Mouse (Mus musculus): Measurements from ENCODE around the gene Gpr37. TPM values are rescaled to one million over a fixed set of nuclear protein-coding genes. Genes with fewer than 3 reads are reported as not detected.

Gpr37 gene
- total and polyA plus RNA-seq, 3 experiments = 0.10 TPM; not detected in 2

GRCm38 (mm10) chr6:25690284-25690605 is 284 bp downstream of the Gpr37 start:
- Histone ChIP-seq H3K79me2 (replicated peaks; ENCODE audit: control insufficient read depth, insufficient read depth, low read length) (no peaks in the 10 kb centered on the region), H3K27ac (no peak overlapping the region), H3K4me3 (peak overlapping the region; percentile 39; the same call in 1 of the 2 replicates), H3K4me1 (ENCODE audit: control insufficient read depth, insufficient read depth, low read length) (peaks cover 1% of the 10 kb centered on the region; the same call in 1 of the 2 replicates), H3K9ac (ENCODE audit: low read depth, low read length) (peak overlapping the region; percentile 32), H3K27me3 (ENCODE audit: control insufficient read depth, insufficient read depth, low read length) (peaks cover 3% of the 10 kb centered on the region), H3K36me3 (ENCODE audit: control insufficient read depth, insufficient read depth, low read length) (no peaks in the 10 kb centered on the region)
- TF ChIP-seq CTCF (IDR thresholded peaks at IDR 0.05) (no peak), EP300 (IDR thresholded peaks at IDR 0.05; ENCODE audit: insufficient read depth, low read depth, low read length) (no peak), POLR2A (IDR thresholded peaks at IDR 0.05; ENCODE audit: insufficient read depth, low read depth, low read length) (no peak)
- intact Hi-C loops (cut with DNase I) = no loop called here
- DNase-seq = peak in 1 of 2 experiments; percentile 18
- WGBS = 2% methylated on average over 5 of the region's 5 CpGs

- H3K27ac ChIP-seq = no peak overlapping the region
- no peaks in the 10 kb centered on the region for H3K36me3 ChIP-seq (ENCODE audit: control insufficient read depth, insufficient read depth, low read length)
- peak overlapping the region; percentile 39 for H3K4me3 ChIP-seq
- peaks cover 3% of the 10 kb centered on the region for H3K27me3 ChIP-seq (ENCODE audit: control insufficient read depth, insufficient read depth, low read length)
- WGBS = under 1% methylated on average over 43 of the region's 43 CpGs
- intact Hi-C loops (cut with DNase I) = no loop called here
- peak in 1 of 2 experiments; percentile 17 for DNase-seq
- no peaks in the 10 kb centered on the region for H3K79me2 ChIP-seq (replicated peaks; ENCODE audit: control insufficient read depth, insufficient read depth, low read length)
- TF ChIP-seq POLR2A (IDR thresholded peaks at IDR 0.05; ENCODE audit: insufficient read depth, low read depth, low read length) = no peak
- no peak for TF ChIP-seq EP300 (IDR thresholded peaks at IDR 0.05; ENCODE audit: insufficient read depth, low read depth, low read length)
- no peak for TF ChIP-seq CTCF (IDR thresholded peaks at IDR 0.05)
- H3K4me1 ChIP-seq (ENCODE audit: control insufficient read depth, insufficient read depth, low read length) = peaks cover 1% of the 10 kb centered on the region; the same call in 1 of the 2 replicates
- peak overlapping the region; percentile 32 for H3K9ac ChIP-seq (ENCODE audit: low read depth, low read length)
Observed at GRCm38 (mm10) chr6:25689520-25690283, 827 bp downstream of the Gpr37 start.

- intact Hi-C loops (cut with DNase I) = no loop called here
- H3K4me3 ChIP-seq = peak overlapping the region; percentile 39; the same call in 1 of the 2 replicates
- 1% methylated on average over 25 of the region's 25 CpGs for WGBS
- H3K27me3 ChIP-seq (ENCODE audit: control insufficient read depth, insufficient read depth, low read length) = peaks cover 3% of the 10 kb centered on the region
- H3K4me1 ChIP-seq (ENCODE audit: control insufficient read depth, insufficient read depth, low read length) = peaks cover 1% of the 10 kb centered on the region; the same call in 1 of the 2 replicates
- TF ChIP-seq EP300 (IDR thresholded peaks at IDR 0.05; ENCODE audit: insufficient read depth, low read depth, low read length) (no peak), POLR2A (IDR thresholded peaks at IDR 0.05; ENCODE audit: insufficient read depth, low read depth, low read length) (no peak)
- no peak overlapping the region for H3K9ac ChIP-seq (ENCODE audit: low read depth, low read length)
- DNase-seq = no peak
- no peaks in the 10 kb centered on the region for H3K36me3 ChIP-seq (ENCODE audit: control insufficient read depth, insufficient read depth, low read length)
- no peak overlapping the region for H3K27ac ChIP-seq
- no peaks in the 10 kb centered on the region for H3K79me2 ChIP-seq (replicated peaks; ENCODE audit: control insufficient read depth, insufficient read depth, low read length)
Observed at GRCm38 (mm10) chr6:25688927-25689519, 1.5 kb downstream of the Gpr37 start.

GRCm38 (mm10) chr6:25686760-25687200 is 3.7 kb downstream of the Gpr37 start:
- no peaks in the 10 kb centered on the region for H3K79me2 ChIP-seq (replicated peaks; ENCODE audit: control insufficient read depth, insufficient read depth, low read length)
- no peak overlapping the region for H3K27ac ChIP-seq
- WGBS = 42% methylated on average over 3 of the region's 3 CpGs
- TF ChIP-seq CTCF (IDR thresholded peaks at IDR 0.05) (no peak), EP300 (IDR thresholded peaks at IDR 0.05; ENCODE audit: insufficient read depth, low read depth, low read length) (no peak), POLR2A (IDR thresholded peaks at IDR 0.05; ENCODE audit: insufficient read depth, low read depth, low read length) (no peak)
- H3K27me3 ChIP-seq (ENCODE audit: control insufficient read depth, insufficient read depth, low read length) = peaks cover 3% of the 10 kb centered on the region
- no peaks in the 10 kb centered on the region for H3K36me3 ChIP-seq (ENCODE audit: control insufficient read depth, insufficient read depth, low read length)
- H3K9ac ChIP-seq (ENCODE audit: low read depth, low read length) = no peak overlapping the region
- DNase-seq = no peak
- intact Hi-C loops (cut with DNase I) = no loop called here
- H3K4me3 ChIP-seq = no peak overlapping the region
- H3K4me1 ChIP-seq (ENCODE audit: control insufficient read depth, insufficient read depth, low read length) = peaks cover 1% of the 10 kb centered on the region; the same call in 1 of the 2 replicates

GRCm38 (mm10) chr6:25684391-25684790 is 6.1 kb downstream of the Gpr37 start:
- intact Hi-C loops (cut with DNase I) = no loop called here
- Histone ChIP-seq H3K27ac (no peak overlapping the region), H3K27me3 (ENCODE audit: control insufficient read depth, insufficient read depth, low read length) (peaks cover 3% of the 10 kb centered on the region), H3K9ac (ENCODE audit: low read depth, low read length) (no peak overlapping the region), H3K36me3 (ENCODE audit: control insufficient read depth, insufficient read depth, low read length) (no peaks in the 10 kb centered on the region), H3K4me1 (ENCODE audit: control insufficient read depth, insufficient read depth, low read length) (peaks cover 1% of the 10 kb centered on the region; the same call in 1 of the 2 replicates), H3K4me3 (no peak overlapping the region), H3K79me2 (replicated peaks; ENCODE audit: control insufficient read depth, insufficient read depth, low read length) (no peaks in the 10 kb centered on the region)
- WGBS = 80% methylated on average over 2 of the region's 2 CpGs
- no peak for TF ChIP-seq EP300 (IDR thresholded peaks at IDR 0.05; ENCODE audit: insufficient read depth, low read depth, low read length)
- TF ChIP-seq CTCF (IDR thresholded peaks at IDR 0.05) = no peak
- TF ChIP-seq POLR2A (IDR thresholded peaks at IDR 0.05; ENCODE audit: insufficient read depth, low read depth, low read length) = no peak
- DNase-seq = no peak

GRCm38 (mm10) chr6:25675111-25675510 is 15.4 kb downstream of the Gpr37 start:
- TF ChIP-seq EP300 (IDR thresholded peaks at IDR 0.05; ENCODE audit: insufficient read depth, low read depth, low read length) (no peak), CTCF (IDR thresholded peaks at IDR 0.05) (no peak), POLR2A (IDR thresholded peaks at IDR 0.05; ENCODE audit: insufficient read depth, low read depth, low read length) (no peak)
- 93% methylated on average over 4 of the region's 4 CpGs for WGBS
- Histone ChIP-seq H3K27me3 (ENCODE audit: control insufficient read depth, insufficient read depth, low read length) (no peaks in the 10 kb centered on the region), H3K36me3 (ENCODE audit: control insufficient read depth, insufficient read depth, low read length) (no peaks in the 10 kb centered on the region), H3K9ac (ENCODE audit: low read depth, low read length) (no peak overlapping the region), H3K4me3 (no peak overlapping the region), H3K27ac (no peak overlapping the region), H3K4me1 (ENCODE audit: control insufficient read depth, insufficient read depth, low read length) (no peaks in the 10 kb centered on the region), H3K79me2 (replicated peaks; ENCODE audit: control insufficient read depth, insufficient read depth, low read length) (no peaks in the 10 kb centered on the region)
- no peak for DNase-seq
- intact Hi-C loops (cut with DNase I) = no loop called here
